Mouse (Mus musculus): ENCODE measurements around the gene Car9.

Gene Car9

GRCm38 (mm10) chr4:43506536-43507185 is at the start of gene Car9:
Gene Car9 (plus strand): TSS chr4:43506966.
- in situ Hi-C loops (cut with MboI, MseI): no loop called here

GRCm38 (mm10) chr4:43457124-43457523 is 49.6 kb upstream of the Car9 start:
- in situ Hi-C loops (cut with MboI, MseI): no loop called here

GRCm38 (mm10) chr4:43463102-43463501 is 43.7 kb upstream of the Car9 start:
- in situ Hi-C loops (cut with MboI, MseI): no loop called here

GRCm38 (mm10) chr4:43465935-43466334 is 40.8 kb upstream of the Car9 start:
- in situ Hi-C loops (cut with MboI, MseI): no loop called here

GRCm38 (mm10) chr4:43466872-43467271 is 39.9 kb upstream of the Car9 start:
- in situ Hi-C loops (cut with MboI, MseI): no loop called here

- in situ Hi-C loops (cut with MboI, MseI): no loop called here
Measured at GRCm38 (mm10) chr4:43470301-43470700, 36.5 kb upstream of the Car9 start.

- in situ Hi-C loops (cut with MboI, MseI): no loop called here
Measured at GRCm38 (mm10) chr4:43473636-43474035, 33.1 kb upstream of the Car9 start.

GRCm38 (mm10) chr4:43476604-43477003 is 30.2 kb upstream of the Car9 start:
- in situ Hi-C loops (cut with MboI, MseI): loop anchor here in 1 of 2 experiments (5.0 kb wide), 1 partner anchor 34 kb away; the partner anchor contains the start of gene Tesk1

GRCm38 (mm10) chr4:43477857-43478533 is 28.8 kb upstream of the Car9 start:
- in situ Hi-C loops (cut with MboI, MseI): loop anchor here in 1 of 2 experiments (5.0 kb wide), 1 partner anchor 36 kb away; the partner anchor contains the start of gene Tesk1

- in situ Hi-C loops (cut with MboI, MseI): loop anchor here in 1 of 2 experiments (5.0 kb wide), 1 partner anchor 36 kb away; the partner anchor contains the start of gene Tesk1
Measured at GRCm38 (mm10) chr4:43478534-43478858, 28.3 kb upstream of the Car9 start.

GRCm38 (mm10) chr4:43478906-43479832 is 27.6 kb upstream of the Car9 start:
- in situ Hi-C loops (cut with MboI, MseI): loop anchor here in 1 of 2 experiments (5.0 kb wide), 1 partner anchor 37 kb away; the partner anchor contains the start of gene Tesk1

GRCm38 (mm10) chr4:43480985-43481384 is 25.8 kb upstream of the Car9 start:
- in situ Hi-C loops (cut with MboI, MseI): loop anchor here (5.0 to 10.0 kb wide), 2 partner anchors 39 to 446 kb away; partner anchors contain the start of genes Stoml2 (in 1 of the 2) and Tesk1 (in 1 of the 2)

GRCm38 (mm10) chr4:43481894-43482456 is 24.8 kb upstream of the Car9 start:
- in situ Hi-C loops (cut with MboI, MseI): loop anchor here (5.0 to 10.0 kb wide), 2 partner anchors 40 to 447 kb away; partner anchors contain the start of genes Stoml2 (in 1 of the 2) and Tesk1 (in 1 of the 2)

GRCm38 (mm10) chr4:43482591-43482990 is 24.2 kb upstream of the Car9 start:
- in situ Hi-C loops (cut with MboI, MseI): loop anchor here (5.0 to 10.0 kb wide), 2 partner anchors 40 to 448 kb away; partner anchors contain the start of genes Stoml2 (in 1 of the 2) and Tesk1 (in 1 of the 2)

- in situ Hi-C loops (cut with MboI, MseI): loop anchor here (5.0 to 10.0 kb wide), 2 partner anchors 41 to 449 kb away; partner anchors contain the start of genes Stoml2 (in 1 of the 2) and Tesk1 (in 1 of the 2)
Measured at GRCm38 (mm10) chr4:43483535-43484091, 23.2 kb upstream of the Car9 start, which contains the start of gene Sit1. Gene Sit1 (minus strand): TSS chr4:43483734.

GRCm38 (mm10) chr4:43485666-43486065 is 21.1 kb upstream of the Car9 start:
- in situ Hi-C loops (cut with MboI, MseI): loop anchor here in 1 of 2 experiments (10.0 kb wide), 1 partner anchor 451 kb away; the partner anchor contains the start of gene Stoml2

- in situ Hi-C loops (cut with MboI, MseI): loop anchor here in 1 of 2 experiments (10.0 kb wide), 1 partner anchor 455 kb away; the partner anchor contains the start of gene Stoml2
Measured at GRCm38 (mm10) chr4:43489611-43490010, 17.2 kb upstream of the Car9 start.

- in situ Hi-C loops (cut with MboI, MseI): no loop called here
Measured at GRCm38 (mm10) chr4:43490801-43491200, 16.0 kb upstream of the Car9 start.

- in situ Hi-C loops (cut with MboI, MseI): no loop called here
Measured at GRCm38 (mm10) chr4:43492101-43492820, 14.5 kb upstream of the Car9 start.

GRCm38 (mm10) chr4:43492821-43493185 is 14.0 kb upstream of the Car9 start, which contains the start of gene Ccdc107:
Gene Ccdc107 (plus strand): TSS chr4:43492900.
- in situ Hi-C loops (cut with MboI, MseI): no loop called here
